Mouse (Mus musculus) cerebellum, postnatal 10 days (tissue): ENCODE measurements around the gene Rb1.

Experiments used
- DNase-seq, 2 experiments: peaks; one replicate each; pipeline ENCODE4 v3.0.0; 2021; ENCODE audit warnings: mixed read lengths in 2 of 2

The Rb1 gene

GRCm38 (mm10) chr14:73201447-73201846 lies 124.2 kb downstream of the Rb1 start:
- DNase-seq = no peak

- no peak for DNase-seq
Observed at GRCm38 (mm10) chr14:73199058-73199457, 126.6 kb downstream of the Rb1 start.

- DNase-seq = no peak
Observed at GRCm38 (mm10) chr14:73186875-73187274, 138.7 kb downstream of the Rb1 start.

- DNase-seq = peak; percentile 42
Observed at GRCm38 (mm10) chr14:73181144-73181543, 144.5 kb downstream of the Rb1 start.

- DNase-seq = no peak
Observed at GRCm38 (mm10) chr14:73180671-73181070, 145.0 kb downstream of the Rb1 start.

- no peak for DNase-seq
Observed at GRCm38 (mm10) chr14:73179221-73179681, 146.4 kb downstream of the Rb1 start.

GRCm38 (mm10) chr14:73177961-73178360 lies 147.7 kb downstream of the Rb1 start:
- DNase-seq = no peak

- DNase-seq = no peak
Observed at GRCm38 (mm10) chr14:73176266-73176665, 149.4 kb downstream of the Rb1 start.

- DNase-seq = no peak
Observed at GRCm38 (mm10) chr14:73175814-73176213, 149.8 kb downstream of the Rb1 start.

GRCm38 (mm10) chr14:73175031-73175430 lies 150.6 kb downstream of the Rb1 start:
- no peak for DNase-seq

GRCm38 (mm10) chr14:73174091-73174995 lies 151.3 kb downstream of the Rb1 start:
- peak; percentile 17 to 18 for DNase-seq

- DNase-seq = no peak
Observed at GRCm38 (mm10) chr14:73173662-73174061, 152.0 kb downstream of the Rb1 start.

- peak; percentile 33 to 58 for DNase-seq
Observed at GRCm38 (mm10) chr14:73172196-73173011, 153.2 kb downstream of the Rb1 start.

- no peak for DNase-seq
Observed at GRCm38 (mm10) chr14:73169926-73170844, 155.4 kb downstream of the Rb1 start.

- DNase-seq = no peak
Observed at GRCm38 (mm10) chr14:73168605-73169004, 157.0 kb downstream of the Rb1 start.

GRCm38 (mm10) chr14:73165136-73165535 lies 160.5 kb downstream of the Rb1 start:
- DNase-seq = no peak

- DNase-seq = no peak
Observed at GRCm38 (mm10) chr14:73163363-73163998, 162.1 kb downstream of the Rb1 start.

- DNase-seq = no peak
Observed at GRCm38 (mm10) chr14:73162192-73162800, 163.3 kb downstream of the Rb1 start.

GRCm38 (mm10) chr14:73161303-73161702 lies 164.3 kb downstream of the Rb1 start:
- no peak for DNase-seq

- no peak for DNase-seq
Observed at GRCm38 (mm10) chr14:73148125-73148524, 177.5 kb downstream of the Rb1 start.

- DNase-seq = no peak
Observed at GRCm38 (mm10) chr14:73146721-73147120, 178.9 kb downstream of the Rb1 start.

GRCm38 (mm10) chr14:73145531-73145930 lies 180.1 kb downstream of the Rb1 start:
- DNase-seq = no peak
